Mouse (Mus musculus) lung, embryonic 14.5 days (tissue): ENCODE results near the gene Ptprm. TPM values are rescaled to one million over a fixed set of nuclear protein-coding genes. Genes with fewer than 3 reads are reported as not detected.

Experiments
- ATAC-seq: fragments of 200-750 bp; cut with Nextera tagmentation; 2 replicates; pipeline ENCODE4 v1.8.0; 2017; ENCODE audit warnings: mild to moderate bottlenecking, moderate TSS enrichment, moderate library complexity; ENCODE audit not compliant: insufficient read depth
- DNase-seq: peaks from one replicate; pipeline ENCODE4 v3.0.0-alpha.2; 2015
- H3K27ac ChIP-seq: fragments of 300-500 bp; sonication (generic); 2 replicates; pipeline ENCODE4 v1.5.1; 2014; ENCODE audit warnings: low read depth, mild to moderate bottlenecking, moderate library complexity
- H3K27me3 ChIP-seq: fragments of 300-500 bp; sonication (generic); 2 replicates; pipeline ENCODE4 v1.6.1; 2014; ENCODE audit warnings: low read length, control low read depth; ENCODE audit not compliant: insufficient read depth
- H3K36me3 ChIP-seq: fragments of 300-500 bp; sonication (generic); 2 replicates; pipeline ENCODE4 v1.6.1; 2014; ENCODE audit warnings: control low read depth; ENCODE audit not compliant: insufficient read depth
- H3K4me1 ChIP-seq: fragments of 300-500 bp; sonication (generic); 2 replicates; pipeline ENCODE4 v1.6.1; 2014; ENCODE audit warnings: antibody characterized with exemption, control low read depth; ENCODE audit not compliant: insufficient read depth
- H3K4me2 ChIP-seq: fragments of 300-500 bp; sonication (generic); 2 replicates; pipeline ENCODE4 v1.6.1; 2014; ENCODE audit warnings: mild to moderate bottlenecking
- H3K4me3 ChIP-seq: fragments of 300-500 bp; sonication (generic); 2 replicates; pipeline ENCODE4 v1.5.1; 2014; ENCODE audit warnings: low read depth, low read length
- H3K9ac ChIP-seq: fragments of 300-500 bp; sonication (generic); 2 replicates; pipeline ENCODE4 v1.6.1; 2014
- H3K9me3 ChIP-seq: fragments of 300-500 bp; sonication (generic); 2 replicates; pipeline ENCODE4 v1.6.1; 2016; ENCODE audit warnings: low read depth, low read length, control low read depth
- CTCF ChIP-seq: IDR thresholded peaks from 2 replicates; pipeline ENCODE4 v1.5.1; 2016; ENCODE audit warnings: antibody characterized with exemption, low read depth
- WGBS: fragments of 180-500 bp; shearing (Covaris S2); extraction: QIAGEN DNeasy Blood & Tissue Kit; methylation state at CpG from one replicate; pipeline ENCODE4 v1.1.7; 2014; 5-methylcytosine and 5-hydroxymethylcytosine counted together
- polyA plus RNA-seq: library from polyadenylated mRNA; unstranded; fragments of >200 nt; fragmentation: Nextera tagmentation; extraction: Ambion mirVana; gene quantifications from 2 replicates; pipeline ENCODE4 v1.2.1, GENCODE M21; 2014

Gene Ptprm
- 42.6 and 45.4 TPM in 2 replicates for polyA plus RNA-seq

GRCm38 (mm10) chr17:67354451-67355011 is at the start of gene Ptprm:
Ptprm (minus strand) TSS chr17:67354457.
- Histone ChIP-seq H3K4me2 (peak within 1 kb of the TSS; percentile 80), H3K36me3 (no peaks in the 10 kb centered on the region), H3K27ac (peak within 1 kb of the TSS; percentile 75), H3K4me1 (peaks cover 10% of the 10 kb centered on the region; the same call in 1 of the 2 replicates), H3K9ac (peak within 1 kb of the TSS; percentile 86), H3K9me3 (no peaks in the 10 kb centered on the region), H3K27me3 (peaks cover 5% of the 10 kb centered on the region; the same call in 1 of the 2 replicates), H3K4me3 (peak within 1 kb of the TSS; percentile 69)
- TF ChIP-seq CTCF, result no peak; the same call in 1 of the 2 replicates
- peak; percentile 92 for ATAC-seq
- under 1% methylated on average over 68 of the region's 73 CpGs for WGBS
- peak; percentile 92 for DNase-seq

- Histone ChIP-seq H3K4me3 (no peak overlapping the region), H3K36me3 (no peaks in the 10 kb centered on the region), H3K9me3 (no peaks in the 10 kb centered on the region), H3K27me3 (no peaks in the 10 kb centered on the region), H3K4me2 (no peak overlapping the region), H3K27ac (no peak overlapping the region), H3K4me1 (no peaks in the 10 kb centered on the region), H3K9ac (no peak overlapping the region)
- WGBS, result 68% methylated on average over 2 of the region's 2 CpGs
- ATAC-seq, result no peak
- TF ChIP-seq CTCF, result no peak
- no peak for DNase-seq
These were observed 41.9 kb upstream of the Ptprm start for GRCm38 (mm10) chr17:67396205-67396604.

DNA sequence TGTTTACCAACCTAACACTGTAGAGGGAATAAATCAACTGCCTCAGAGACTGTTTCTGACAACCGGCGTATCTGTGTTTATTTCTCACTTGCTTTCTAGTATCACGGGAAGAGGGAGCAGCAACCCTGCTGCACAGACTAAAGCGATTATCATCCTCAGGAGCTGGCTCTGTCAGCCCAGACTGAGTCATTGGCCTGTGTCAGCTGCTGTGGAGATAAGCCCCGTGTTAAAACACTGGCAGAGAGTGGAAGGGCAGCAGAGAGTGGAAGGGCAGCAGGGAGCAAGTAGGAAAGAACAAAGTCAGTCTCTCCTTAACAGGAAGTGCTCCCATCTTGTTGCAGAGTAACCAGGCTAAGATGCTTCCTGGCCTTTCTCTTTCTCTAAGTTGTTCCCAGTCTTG is 36.6 kb upstream of the Ptprm start:
- no peak overlapping the region for H3K9ac ChIP-seq
- H3K9me3 ChIP-seq, result no peaks in the 10 kb centered on the region
- no peak overlapping the region for H3K4me2 ChIP-seq
- 16% methylated on average over 5 of the region's 5 CpGs for WGBS
- H3K4me1 ChIP-seq, result no peaks in the 10 kb centered on the region
- no peaks in the 10 kb centered on the region for H3K36me3 ChIP-seq
- no peak for ATAC-seq
- no peak for DNase-seq
- no peaks in the 10 kb centered on the region for H3K27me3 ChIP-seq
- H3K27ac ChIP-seq, result no peak overlapping the region
- no peak overlapping the region for H3K4me3 ChIP-seq
- TF ChIP-seq CTCF, result no peak

GRCm38 (mm10) chr17:67388171-67388570 is 33.9 kb upstream of the Ptprm start:
- Histone ChIP-seq H3K4me1 (no peaks in the 10 kb centered on the region), H3K36me3 (no peaks in the 10 kb centered on the region), H3K27me3 (no peaks in the 10 kb centered on the region), H3K4me2 (no peak overlapping the region), H3K4me3 (no peak overlapping the region), H3K27ac (no peak overlapping the region), H3K9me3 (no peaks in the 10 kb centered on the region), H3K9ac (no peak overlapping the region)
- no peak for TF ChIP-seq CTCF
- ATAC-seq (no peak), DNase-seq (no peak)
- WGBS, result 85% methylated on average over 7 of the region's 7 CpGs

DNA sequence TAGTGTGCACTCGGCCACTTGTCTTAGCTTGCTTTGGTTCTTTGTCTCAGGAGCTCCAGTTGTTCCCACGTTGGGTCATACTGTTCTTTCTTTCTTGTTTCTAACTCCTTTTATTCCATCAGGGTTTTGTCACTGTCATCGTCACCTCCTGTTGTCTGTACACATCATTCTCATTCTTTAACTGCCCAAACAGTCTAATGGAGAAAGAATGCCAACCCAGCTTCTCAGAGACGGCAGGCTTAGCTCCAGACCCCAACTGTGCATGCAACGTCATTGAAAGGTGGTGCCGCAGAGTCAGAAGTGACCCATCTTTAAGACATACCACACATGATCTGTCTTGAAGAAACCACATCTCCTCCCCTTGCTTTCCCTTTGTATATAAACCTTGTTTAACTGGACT is 31.0 kb upstream of the Ptprm start:
- WGBS, result 61% methylated on average over 6 of the region's 6 CpGs
- H3K27me3 ChIP-seq, result no peaks in the 10 kb centered on the region
- TF ChIP-seq CTCF, result no peak
- DNase-seq (no peak), ATAC-seq (no peak)
- H3K27ac ChIP-seq, result no peak overlapping the region; the same call in 1 of the 2 replicates
- no peak overlapping the region for H3K4me2 ChIP-seq
- no peaks in the 10 kb centered on the region for H3K4me1 ChIP-seq
- no peak overlapping the region for H3K4me3 ChIP-seq
- H3K9me3 ChIP-seq, result no peaks in the 10 kb centered on the region
- H3K36me3 ChIP-seq, result no peaks in the 10 kb centered on the region
- H3K9ac ChIP-seq, result no peak overlapping the region

GRCm38 (mm10) chr17:67383635-67384034 is 29.4 kb upstream of the Ptprm start:
- TF ChIP-seq CTCF, result no peak
- Histone ChIP-seq H3K4me3 (no peak overlapping the region), H3K4me2 (no peak overlapping the region), H3K27me3 (no peaks in the 10 kb centered on the region), H3K9ac (no peak overlapping the region), H3K36me3 (no peaks in the 10 kb centered on the region), H3K27ac (no peak overlapping the region), H3K4me1 (no peaks in the 10 kb centered on the region), H3K9me3 (no peaks in the 10 kb centered on the region)
- ATAC-seq, result no peak
- WGBS, result 77% methylated on average over 1 of the region's 1 CpGs
- no peak for DNase-seq

- H3K4me3 ChIP-seq, result no peak overlapping the region
- H3K27me3 ChIP-seq, result no peaks in the 10 kb centered on the region
- no peaks in the 10 kb centered on the region for H3K9me3 ChIP-seq
- no peak for TF ChIP-seq CTCF
- ATAC-seq (no peak), DNase-seq (peak; percentile 21)
- WGBS, result 55% methylated on average over 5 of the region's 5 CpGs
- no peak overlapping the region for H3K27ac ChIP-seq
- no peak overlapping the region for H3K4me2 ChIP-seq
- no peak overlapping the region for H3K9ac ChIP-seq
- H3K4me1 ChIP-seq, result no peaks in the 10 kb centered on the region
- no peaks in the 10 kb centered on the region for H3K36me3 ChIP-seq
These were observed 27.4 kb upstream of the Ptprm start for GRCm38 (mm10) chr17:67381618-67382017.
